Mouse (Mus musculus): ENCODE results near the gene Selenon. TPM values are rescaled to one million over a fixed set of nuclear protein-coding genes. Genes with fewer than 3 reads are reported as not detected.

The Selenon gene
- total RNA-seq, 2 experiments from 2014 or later, result 28.8 to 36.9 TPM

DNA sequence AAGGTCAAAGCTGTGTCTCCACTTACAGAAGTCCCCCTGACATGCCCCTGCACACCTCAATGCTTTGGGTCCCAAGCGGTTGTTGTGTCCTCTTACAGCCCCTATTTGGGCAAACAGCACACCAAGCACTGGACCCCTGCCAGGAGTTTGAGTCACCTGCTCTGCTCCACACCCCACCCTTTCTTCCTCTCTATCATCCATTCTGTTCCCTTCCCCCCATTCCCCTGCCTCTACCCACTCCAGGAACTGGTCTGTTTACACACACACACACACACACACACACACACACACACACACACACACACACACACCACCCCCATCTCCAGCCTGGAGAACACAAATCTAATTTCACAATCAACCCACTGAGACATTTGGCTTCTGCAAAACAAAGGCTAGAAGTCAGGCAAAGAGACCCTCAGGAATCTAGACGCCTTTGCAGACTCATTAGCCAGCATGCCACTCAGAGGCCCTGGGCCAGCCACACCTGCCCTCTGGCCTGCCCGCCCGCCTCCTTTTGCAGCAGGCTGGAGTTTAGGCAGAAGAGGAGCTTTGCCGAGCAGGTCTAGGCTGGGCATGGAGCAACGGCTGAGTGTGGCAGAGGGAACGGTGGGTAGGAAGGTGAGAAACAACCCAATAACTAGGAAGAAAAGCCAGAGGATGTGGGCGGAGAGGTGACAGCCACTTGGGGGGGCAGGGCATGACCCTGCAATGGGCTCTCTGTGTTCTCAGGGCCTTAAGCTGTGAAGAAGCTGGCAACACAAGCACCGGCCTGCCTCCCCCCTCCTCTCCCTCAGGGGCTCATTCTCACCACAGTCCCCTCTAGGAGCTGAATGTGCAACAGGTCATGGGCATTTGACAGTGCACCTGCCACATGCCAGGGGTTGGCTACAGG, 4.9 kb downstream of the Selenon start:
- peak; percentile 55 to 67 for DNase-seq

DNA sequence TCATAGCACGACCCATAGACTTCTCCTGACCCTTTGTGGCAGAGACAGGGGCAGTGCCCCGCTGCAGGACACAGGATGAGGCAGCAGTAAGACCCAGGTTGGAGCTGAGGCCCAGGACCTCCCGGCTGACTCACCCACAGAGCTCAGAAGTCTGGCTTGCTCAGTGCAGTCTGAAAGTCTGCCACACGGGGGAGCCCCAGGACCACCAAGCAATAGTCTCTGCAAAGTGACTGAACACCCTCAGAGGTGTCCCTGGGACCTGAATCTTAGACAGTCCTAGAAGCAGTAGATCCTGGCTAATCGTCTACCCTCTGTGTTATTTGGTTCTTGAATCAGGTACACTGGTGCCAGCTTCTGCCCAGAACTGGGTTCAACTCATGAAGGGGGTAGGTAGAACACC, 8.7 kb downstream of the Selenon start:
- peak; percentile 94 to 96 for DNase-seq

DNA sequence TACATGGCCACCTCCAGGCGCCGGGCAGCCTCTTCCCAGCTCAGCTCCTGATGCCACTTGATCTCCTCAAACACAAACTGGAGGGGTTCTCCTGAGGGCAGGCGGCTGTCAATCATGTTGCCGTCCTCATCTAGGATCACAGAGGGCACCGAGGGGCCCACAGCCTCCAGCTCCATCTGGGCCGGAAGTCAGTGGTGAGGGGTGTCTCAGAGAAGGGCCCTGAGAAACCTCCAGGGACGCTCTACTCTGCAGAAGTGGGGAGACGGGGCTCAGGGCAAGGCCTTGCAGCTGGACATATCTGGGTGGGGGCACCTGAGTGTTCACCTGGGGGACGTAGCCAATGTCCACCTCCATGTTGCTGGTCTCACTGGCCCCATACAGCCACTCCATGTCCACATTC, 9.2 kb downstream of the Selenon start:
- no peak for DNase-seq

DNA sequence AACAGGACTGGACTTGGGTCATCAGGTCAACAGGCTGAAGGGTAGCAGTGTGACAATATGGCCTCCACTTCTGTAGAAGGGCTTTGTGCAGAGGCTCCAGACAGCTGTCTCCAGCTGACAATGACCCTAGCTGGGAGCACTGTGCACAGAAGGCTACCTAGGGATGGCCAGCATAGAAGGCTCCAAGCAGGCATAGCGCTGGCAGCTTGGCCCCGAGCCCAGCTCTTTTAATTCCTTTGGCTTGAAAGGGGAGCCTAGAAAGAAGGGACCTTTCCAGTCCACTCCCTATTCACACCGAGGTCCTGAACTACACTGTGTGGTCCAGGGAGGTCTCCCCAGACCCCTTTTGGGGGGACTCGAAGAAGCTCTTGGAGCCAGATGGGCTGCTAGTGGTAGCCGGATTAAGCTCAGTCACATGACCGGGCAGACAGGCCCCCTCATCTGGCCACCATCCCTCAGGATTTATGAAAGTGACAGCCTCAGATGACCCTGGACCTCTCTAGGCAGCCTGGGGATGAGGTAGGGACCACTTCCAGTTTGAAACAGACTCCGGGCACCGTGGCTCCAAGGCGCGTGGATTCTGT, 12.9 kb downstream of the Selenon start:
- no peak for DNase-seq

DNA sequence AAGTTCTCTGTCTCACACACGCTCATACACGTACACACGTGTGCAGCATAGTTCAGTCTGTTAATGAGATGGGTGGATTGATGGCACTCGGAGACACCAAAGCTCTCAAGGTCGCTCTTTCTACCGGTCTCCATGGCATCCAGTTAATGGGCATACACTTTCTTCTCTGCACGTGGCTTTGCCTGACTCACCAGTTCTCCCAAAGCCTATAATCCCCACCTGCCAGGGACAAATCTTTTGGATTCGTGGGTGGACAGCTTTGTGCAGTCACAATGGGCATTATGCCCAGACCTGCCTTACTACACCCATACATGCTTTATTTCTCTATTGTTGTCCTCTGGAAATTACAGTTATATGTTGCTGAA, 16.2 kb downstream of the Selenon start:
- peak; percentile 60 to 63 for DNase-seq

DNA sequence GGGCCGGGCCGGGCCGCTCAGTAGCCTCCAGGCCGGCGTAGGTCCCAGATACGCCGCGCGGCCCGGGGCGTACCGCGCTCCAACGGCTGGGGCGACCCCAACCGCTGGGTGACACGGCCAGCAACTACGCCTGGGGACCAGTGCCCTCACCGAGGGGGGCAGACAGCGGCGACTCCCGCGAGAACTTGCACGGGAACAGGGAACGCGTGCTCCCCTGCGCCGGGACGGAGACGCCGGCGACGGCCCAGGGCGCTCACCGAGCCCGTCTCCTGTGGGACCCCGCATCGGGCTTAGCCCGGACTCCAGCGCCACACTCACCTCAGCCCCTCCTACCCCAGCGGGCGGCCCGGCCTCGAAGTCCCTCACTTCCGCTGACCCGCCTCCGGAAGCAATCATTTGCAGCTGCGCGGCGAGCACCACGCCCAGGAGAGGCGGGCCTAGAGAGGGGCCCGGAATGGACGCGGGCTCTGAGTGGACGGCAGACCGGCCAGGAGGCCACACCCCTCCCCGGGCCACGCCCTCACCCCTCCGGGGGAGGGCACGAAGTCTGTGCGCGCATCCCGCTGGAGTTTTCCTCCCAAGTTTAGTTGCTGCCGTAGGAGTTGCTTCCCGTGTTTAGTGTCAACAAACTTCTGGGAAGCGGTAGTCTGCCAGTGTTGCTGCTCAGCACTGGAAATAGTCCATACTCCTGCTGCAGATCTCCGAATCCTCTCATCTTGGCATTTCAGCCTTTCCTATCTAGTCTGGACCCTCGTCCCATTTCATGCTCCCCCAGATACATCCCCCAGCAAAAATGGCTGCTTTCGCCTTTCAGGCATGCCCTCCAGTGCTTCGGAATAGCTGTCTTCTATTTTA, 16.8 kb downstream of the Selenon start, which contains the start of gene Mtfr1l:
Gene Mtfr1l (minus strand): TSS at position 456 of the 855 bp plus-strand sequence.
- peak; percentile 99 to 100 for DNase-seq

DNA sequence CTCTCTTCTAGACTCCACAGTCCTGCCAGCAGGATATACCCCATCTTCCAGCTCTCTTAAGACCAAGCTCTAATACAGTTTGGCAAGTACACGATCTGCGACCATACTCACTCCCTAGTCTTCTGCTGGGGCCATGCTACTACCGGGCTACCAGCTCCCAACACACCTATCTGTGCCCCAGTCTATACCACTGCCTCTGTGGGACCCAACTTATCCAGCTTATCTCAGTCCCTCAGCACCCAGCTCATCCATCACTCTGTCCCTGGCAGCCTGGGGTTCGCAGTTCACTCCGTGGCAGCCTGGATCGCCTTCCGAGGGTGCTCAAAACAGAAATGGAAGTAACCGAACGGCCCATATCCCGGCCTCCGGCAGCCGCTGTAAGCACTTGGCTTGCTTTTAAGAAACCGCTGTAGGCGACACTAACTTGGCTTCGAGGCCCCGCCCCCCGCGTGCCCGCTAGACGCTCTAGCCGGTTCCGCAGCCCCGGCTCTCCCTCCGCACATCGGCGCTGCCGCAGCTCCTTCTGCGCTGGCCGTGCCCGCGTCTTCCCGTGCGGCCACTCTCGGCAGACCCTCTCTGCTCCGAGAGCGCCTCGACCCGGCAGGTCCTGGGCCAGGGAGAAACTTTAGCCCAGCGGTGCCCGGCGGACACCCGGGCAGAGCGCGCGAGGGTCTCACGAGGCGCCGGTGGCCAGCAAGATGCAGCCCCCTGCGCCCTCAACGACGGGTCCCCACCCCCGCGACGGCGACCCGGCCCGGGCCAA, 17.7 kb downstream of the Selenon start:
- peak; percentile 85 to 92 for DNase-seq

DNA sequence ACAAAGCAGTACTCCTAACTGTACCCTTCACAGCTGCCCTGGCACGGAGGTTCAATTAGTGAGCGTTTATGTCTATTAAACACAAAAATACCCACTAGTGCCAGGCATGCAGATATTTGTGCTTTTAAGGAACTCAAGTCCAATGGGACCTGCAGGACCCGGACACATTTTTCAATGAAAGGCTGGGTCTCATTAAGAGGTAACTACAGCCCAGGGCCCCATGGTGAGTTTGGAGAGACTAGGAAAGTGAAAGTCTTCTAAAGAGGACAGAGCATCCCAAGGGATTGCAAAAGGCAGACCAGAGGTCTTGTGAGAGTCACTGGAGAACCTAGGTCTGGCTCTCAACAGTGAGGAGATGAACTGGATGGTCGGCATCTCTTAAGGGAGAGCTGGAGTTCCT, 18.5 kb downstream of the Selenon start:
- DNase-seq, result no peak

DNA sequence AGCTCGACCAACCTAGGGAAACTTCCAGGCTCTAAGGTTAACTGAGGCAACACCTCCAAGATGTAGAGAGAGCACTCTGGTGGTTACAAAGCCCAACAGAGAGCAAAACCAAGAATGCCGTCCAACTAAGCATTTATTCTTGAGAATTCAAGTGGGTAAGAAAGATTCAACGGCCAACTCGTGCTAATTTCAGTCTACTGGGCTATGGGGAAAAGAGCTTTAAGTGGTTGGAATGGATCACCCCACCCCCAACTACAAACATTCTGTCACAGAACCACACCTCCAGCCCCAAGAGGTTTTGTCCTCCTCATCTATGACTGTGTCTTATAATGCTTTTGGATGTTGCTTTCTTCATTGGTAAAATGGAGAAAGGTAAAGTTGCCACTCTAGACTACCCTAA, 19.0 kb downstream of the Selenon start:
- DNase-seq, result no peak

DNA sequence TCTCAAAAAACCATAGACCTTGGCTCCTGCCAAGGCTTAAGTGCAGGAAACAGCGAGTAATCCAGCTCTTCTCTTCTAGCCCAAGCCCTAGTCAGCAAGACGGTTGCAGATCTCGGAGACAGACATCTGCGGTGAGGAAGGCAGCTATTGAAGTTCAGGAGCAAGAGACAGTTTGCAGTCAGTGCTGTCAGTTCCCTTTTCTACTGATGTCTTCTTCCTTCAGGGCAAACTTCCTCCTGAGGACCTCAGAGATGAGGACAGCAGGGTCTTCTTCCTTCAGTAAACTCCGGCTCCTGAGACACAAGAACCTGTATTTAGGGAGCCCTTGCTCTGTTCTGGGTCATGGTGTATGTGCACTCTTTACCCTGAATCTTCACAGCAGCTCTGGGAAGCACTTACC, 25.7 kb downstream of the Selenon start:
- DNase-seq, result no peak

DNA sequence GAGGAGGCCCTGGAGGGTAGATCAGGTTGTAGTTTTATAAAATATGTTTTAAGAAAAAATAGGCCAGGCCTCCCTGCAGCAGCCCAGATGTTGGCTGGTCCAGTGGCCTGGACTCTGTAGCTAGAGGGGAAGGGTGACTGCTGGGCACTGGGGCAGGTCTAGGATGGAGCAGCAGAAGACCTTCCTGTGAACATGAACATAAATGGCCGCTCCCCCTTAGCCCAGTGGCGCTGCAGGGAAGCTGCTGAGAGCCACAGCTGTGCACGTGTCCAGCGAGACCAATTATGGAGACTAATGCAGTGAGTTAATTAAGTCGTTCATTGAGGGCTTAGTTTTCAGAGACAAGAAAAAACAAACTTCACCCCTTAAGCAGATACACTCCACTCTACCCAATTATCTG, 26.2 kb downstream of the Selenon start:
- no peak for DNase-seq

DNA sequence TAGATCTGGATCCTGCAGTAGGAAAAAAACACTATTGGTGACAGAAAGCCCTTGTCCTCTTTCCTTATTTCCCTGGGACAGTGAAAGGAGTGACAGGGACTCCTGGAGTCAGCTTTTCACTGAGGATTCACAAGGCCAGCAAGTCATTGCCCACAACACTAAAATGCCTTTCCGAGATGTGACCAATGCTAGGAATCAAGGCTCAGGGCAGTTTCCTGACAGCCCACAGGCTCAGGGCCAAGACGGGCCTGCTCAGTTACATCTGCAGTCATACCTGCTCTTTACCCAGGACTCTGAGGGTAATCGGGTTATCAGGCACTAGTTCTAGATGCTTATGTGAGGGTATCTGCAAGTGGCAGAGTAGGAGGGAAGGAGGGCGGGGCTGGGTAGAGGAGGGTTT, 28.5 kb downstream of the Selenon start:
- peak; percentile 58 to 63 for DNase-seq

DNA sequence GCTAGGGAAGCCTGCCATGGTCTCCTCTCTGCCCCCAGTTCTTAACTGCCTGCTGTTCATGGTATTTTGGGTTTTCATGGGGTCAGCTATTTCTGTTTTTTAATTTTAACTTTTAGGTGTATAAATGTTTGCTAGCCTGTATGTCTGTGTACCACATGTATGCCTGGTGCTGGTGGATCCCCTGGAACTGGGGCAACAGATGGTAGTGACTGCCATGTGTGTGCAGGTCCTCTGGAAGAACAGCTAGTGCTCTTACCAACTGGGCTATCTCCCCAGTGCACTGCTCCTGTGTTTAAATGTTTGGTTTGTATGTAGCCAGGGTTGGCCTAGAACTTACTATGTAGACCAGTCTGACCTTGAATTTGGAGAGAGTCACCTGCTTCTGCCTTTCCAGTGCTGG, 32.7 kb downstream of the Selenon start:
- no peak for DNase-seq

DNA sequence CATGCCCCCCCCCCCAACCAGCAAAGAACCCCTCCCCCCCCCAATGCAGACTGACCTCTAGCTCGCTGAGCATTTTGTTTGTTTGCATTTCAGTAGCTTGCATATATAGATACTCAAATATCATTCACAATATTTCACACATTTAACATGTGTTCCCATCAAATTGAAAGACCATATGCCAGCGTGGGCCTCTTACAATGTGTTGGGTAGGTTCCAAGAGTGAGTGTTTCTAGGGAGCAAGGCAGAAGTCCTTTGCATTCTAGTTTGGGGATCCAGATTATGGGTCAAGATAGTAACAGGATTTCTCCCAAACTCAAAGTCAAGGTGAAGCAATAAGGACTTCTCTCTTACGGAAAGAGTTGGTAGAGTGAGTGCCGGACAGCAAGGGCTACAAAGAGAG, 33.4 kb downstream of the Selenon start:
- DNase-seq, result no peak

DNA sequence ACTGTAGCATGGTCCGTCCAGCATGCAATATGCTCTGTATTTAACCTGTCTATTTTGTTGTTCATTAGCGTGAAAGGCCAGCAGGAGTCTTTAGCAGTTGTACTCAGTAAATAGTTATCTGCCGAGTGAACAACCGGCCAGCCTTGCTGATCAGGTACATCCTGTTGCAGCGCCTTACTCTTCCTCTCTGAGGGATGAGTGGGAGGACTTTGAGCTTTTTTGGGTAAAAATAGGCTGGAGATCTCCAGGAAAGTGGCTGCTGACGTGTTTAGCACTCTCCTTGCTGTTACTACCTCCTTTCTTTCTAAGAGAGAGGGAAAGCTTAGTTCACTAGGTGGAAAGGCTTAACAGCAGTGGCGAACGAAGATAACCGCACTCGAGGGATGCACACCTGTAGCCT, 34.2 kb downstream of the Selenon start:
- no peak for DNase-seq

DNA sequence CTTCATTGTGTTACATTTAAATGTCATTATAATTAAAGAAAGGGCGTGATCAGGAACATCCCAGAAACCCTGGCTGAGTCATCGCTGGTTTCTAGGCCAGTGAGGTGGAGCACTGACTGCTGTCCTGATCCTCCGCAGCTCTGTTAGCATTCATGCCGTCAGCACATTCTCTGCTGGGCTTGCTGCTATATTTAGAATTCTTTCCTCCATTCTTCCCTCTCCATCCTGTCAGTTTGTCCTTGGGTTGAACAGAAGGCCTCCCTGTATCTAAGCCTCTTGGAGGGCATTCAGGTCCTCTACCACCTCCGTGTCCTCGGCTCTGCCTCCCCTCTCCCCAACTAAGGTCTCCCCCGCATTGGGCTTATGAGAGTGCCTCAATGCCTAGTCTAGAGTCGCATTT, 35.0 kb downstream of the Selenon start:
- peak; percentile 77 to 84 for DNase-seq

DNA sequence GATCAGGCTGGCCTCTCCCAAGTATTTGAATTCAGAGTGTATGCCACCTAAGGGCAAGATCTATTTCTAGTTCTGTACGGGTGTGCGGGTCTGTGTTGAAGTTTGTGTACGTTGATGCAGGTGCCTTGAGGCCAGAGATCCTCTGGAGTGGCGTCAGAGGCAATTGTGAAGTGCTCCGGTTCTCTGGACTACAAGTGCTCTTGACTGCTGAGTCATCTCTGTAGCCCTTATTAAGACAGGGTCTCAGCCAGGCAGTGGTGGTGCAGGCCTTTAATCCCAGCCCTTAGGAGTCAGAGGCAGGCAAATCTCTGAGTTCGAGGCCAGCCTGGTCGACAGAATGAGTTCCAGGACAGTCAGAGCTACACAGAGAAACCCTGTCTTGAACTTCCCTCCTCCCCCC, 36.4 kb downstream of the Selenon start:
- DNase-seq, result no peak

DNA sequence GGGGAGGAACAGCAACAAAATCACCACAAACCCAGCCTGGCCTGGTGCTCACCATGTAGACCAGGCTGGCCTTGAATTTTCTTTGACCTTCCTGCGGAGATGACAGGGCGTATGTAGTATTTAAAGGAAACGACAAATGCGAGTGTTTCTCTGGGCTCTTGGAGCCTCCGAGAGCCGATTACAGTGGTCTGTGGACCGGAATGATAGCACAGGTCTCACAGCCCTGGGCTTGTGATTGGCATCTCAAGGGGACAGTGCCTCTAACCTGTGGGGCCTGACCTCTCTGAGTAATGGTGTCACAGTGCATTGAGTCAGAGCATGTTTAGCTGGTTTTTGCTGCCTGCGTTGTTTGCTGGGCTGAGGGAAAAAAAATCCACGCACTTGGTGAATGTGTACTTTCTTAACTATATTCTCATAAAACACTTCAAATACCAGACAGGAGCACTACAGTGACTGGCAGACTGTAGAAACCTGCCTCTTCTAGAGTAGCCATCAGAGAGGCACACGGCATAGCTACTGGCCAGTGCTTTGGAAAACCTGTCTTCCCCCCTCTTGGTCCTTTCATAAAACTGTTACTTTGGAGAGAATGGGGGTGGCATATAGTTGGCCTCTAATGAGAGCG, 37.5 kb downstream of the Selenon start:
- peak in 1 of 2 experiments; percentile 36 for DNase-seq

DNA sequence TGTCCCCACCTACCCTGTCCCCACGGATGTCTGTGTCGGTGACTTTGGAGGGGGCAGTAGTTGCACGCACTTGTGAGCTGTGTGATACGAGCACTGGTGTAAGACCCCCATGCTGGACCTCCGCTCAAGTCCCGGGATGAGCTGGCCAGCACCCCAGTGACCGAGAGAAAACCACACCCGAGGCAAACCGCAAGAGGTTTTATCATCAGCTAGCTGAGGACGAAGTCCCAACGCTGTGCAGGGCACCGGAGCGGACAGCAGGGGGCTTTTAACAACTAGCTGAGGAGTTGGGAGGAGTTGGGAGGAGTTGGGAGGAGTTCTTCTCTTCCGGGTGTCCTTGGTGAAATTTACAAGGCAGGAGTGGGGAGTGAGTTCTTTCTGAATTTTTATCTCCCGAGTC, 39.2 kb downstream of the Selenon start:
- peak; percentile 82 to 88 for DNase-seq

DNA sequence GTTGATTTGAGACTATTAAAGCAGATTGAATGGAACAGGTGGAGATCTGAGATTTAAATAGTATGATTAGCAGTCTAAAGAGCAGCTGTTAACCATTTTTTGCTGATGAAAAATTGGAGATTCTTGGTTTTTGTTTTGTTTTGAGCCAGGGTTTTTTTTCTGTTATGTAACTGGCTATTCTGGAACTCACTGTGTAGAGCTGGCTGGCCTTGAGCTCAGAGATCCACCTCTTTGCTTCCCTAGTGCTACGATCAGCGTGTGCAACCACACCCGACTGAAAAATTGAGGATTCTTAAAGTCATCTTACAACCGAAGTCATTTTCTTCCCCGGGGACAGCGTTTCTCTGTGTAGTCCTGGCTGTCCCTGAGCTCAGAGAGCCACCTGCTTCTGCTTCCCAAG, 40.2 kb downstream of the Selenon start:
- DNase-seq, result no peak

DNA sequence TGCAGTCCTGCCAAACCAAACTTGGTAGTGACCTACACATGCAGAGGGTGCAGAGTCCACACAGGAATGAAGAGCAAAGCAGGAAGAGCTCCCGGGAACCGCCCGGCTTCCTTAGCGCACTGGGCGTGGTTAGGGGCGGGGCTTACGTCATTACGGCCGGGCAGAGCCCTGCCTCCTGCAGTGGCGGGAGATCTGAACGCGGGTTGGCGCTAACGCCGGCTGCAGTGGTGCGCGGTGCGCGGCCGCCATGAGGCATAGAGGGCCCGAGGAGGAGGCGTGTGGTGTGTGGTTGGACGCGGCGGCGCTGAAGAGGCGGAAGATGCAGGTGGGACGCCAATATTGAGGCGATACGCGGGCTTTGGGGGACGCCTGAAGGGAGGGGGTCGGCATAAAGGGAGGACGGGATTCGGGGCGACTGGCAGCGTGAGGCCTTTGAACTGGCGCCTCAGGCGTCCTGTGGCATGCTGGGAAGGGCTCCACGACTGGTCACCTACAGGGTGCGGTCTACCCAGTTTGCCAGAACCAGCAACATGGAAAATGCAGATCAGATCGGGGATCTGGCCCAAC, 41.0 kb downstream of the Selenon start, which contains the start of gene Aunip:
Gene Aunip (plus strand): TSS at position 155 of the 567 bp plus-strand sequence.
- DNase-seq, result peak; percentile 95 to 98

Measured in adrenal gland, postnatal 36 days (tissue).